Mouse (Mus musculus): ENCODE data around the gene Vgll2. TPM values are rescaled to one million over a fixed set of nuclear protein-coding genes. Genes with fewer than 3 reads are reported as not detected.

Gene Vgll2
- total RNA-seq (2023; ENCODE audit: inconsistent age): not detected in 4 replicates

DNA sequence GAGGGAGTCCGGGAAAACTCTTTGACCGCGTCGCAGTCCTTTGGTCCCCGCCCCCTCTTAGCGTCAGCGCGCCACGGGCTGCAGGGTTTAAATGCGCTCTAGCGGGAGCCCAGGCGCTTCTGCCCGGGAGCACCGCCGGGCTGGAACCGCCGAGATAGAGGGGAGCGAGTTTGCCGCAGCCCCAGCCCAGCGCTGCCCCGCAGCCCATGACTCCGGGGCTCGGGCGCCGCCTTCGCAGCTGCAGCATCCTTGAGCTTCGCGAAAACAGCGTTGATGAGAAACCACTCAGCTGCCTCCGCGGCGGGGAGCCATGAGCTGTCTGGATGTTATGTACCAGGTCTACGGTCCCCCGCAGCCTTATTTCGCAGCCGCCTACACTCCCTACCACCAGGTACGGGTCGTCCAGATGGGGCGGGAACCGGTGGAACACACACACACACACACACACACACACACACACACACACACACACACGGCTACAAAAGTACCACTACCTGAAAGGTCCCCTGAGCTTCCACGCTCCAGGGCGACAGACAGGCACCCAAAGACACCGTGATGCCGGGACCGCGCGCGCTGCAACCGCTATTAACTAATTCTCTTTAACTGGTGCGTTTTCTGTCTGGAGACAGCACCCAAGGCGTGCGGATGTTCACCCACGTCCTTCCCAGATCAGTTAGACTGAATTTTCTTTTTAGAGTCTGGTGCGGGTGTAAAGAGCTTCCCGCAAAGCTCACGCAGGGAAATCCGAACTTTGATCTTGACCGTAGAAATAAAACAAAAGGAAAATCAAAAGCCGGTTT lies at the start of gene Vgll2:
TSS of gene Vgll2 (plus strand) at position 90 of the 800 bp plus-strand sequence.

Other genes starting within 250 kb of the Vgll2 start
- not detected in 4 replicates for gene Ros1, start 172.7 kb downstream of the Vgll2 start, total RNA-seq (2023; ENCODE audit: inconsistent age)
- gene Dcbld1, start 211.1 kb downstream of the Vgll2 start, total RNA-seq (2023; ENCODE audit: inconsistent age): 3.8 to 5.8 TPM (median 4.4 TPM) in 4 replicates

Data from B cell, adult (primary cell).